Mouse (Mus musculus) liver, embryonic 13.5 days (tissue): ENCODE measurements around the gene Lrig3. TPM values are rescaled to one million over a fixed set of nuclear protein-coding genes. Genes with fewer than 3 reads are reported as not detected.

Experiments used
- microRNA-seq: library from miRNA; unstranded; fragments of <30 nt; microRNA quantifications from one replicate; pipeline ENCODE4, GENCODE M21; 2016
- polyA plus RNA-seq: library from polyadenylated mRNA; unstranded; fragments of >200 nt; fragmentation: Nextera tagmentation; extraction: Ambion mirVana; gene quantifications from 2 replicates; pipeline ENCODE4 v1.2.1, GENCODE M21; 2015

The Lrig3 gene
- polyA plus RNA-seq, 1 experiment from 2014 or later, result 0.80 TPM

Small RNA genes lying within 50 kb of the gene (microRNA-seq; reads per million reads assigned to microRNA genes)
- gene Gm22183, result not detected
